9 mouse cellular contexts compared by ENCODE assay signal in the genomic region with DNA sequence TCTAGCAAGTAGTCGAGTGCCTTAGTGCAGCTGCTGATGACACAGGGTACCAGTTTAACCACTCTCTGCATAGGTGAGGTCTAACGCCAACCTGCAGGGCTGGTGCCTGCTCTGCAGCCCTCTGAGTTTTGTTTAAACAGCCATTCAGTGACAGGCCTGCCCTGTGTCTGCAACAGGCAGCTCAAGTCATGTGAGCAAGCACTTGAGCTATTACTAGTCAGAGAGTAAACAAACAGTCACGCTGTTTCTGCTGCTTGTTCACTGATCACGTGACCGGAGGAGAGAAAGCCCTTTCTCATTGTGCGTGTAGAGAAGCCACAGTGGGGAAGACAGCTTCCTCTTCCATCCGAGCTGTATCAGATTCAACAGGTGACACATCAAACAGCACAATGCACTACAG.
A peak's percentile ranks its signal among the peaks of the same experiment; 100 is the strongest.
DNase-seq lines count a peak whose midpoint lies in the region; ATAC-seq and TF ChIP-seq lines count a peak whose summit lies in the region.
"Had no signal": no experiment of that assay in that cellular context is flagged by ENCODE, and none has a peak within 500 bp of the region (broad histone marks: within the 10 kb centered on the region; RNA-seq: fewer than 3 reads in every experiment).

No protein-coding gene starts in this region.

- TF ChIP-seq POLR2A in cerebellum, adult 2 months (IDR thresholded peaks at IDR 0.05; ENCODE audit: borderline replicate concordance, insufficient read depth, low read length): no peak

- no peak for TF ChIP-seq EP300 in liver, postnatal 0 days (IDR thresholded peaks at IDR 0.05; ENCODE audit: low read depth)

- peaks cover 17% of the 10 kb centered on the region for H3K4me1 ChIP-seq in forebrain, embryonic 15.5 days
- peaks cover 9% of the 10 kb centered on the region; the same call in 1 of the 2 replicates for H3K4me1 ChIP-seq in forebrain, embryonic 12.5 days
- peaks cover 7% of the 10 kb centered on the region; the same call in 1 of the 2 replicates for H3K4me1 ChIP-seq in neural tube, embryonic 14.5 days (ENCODE audit: control insufficient read depth, insufficient read depth, low read length)
- no peaks in the 10 kb centered on the region for H3K4me1 ChIP-seq in liver, postnatal 0 days (ENCODE audit: insufficient read depth)
- H3K4me1 ChIP-seq in stomach, embryonic 14.5 days (ENCODE audit: control insufficient read depth, insufficient read depth, low read length): peaks cover 13% of the 10 kb centered on the region
- peaks cover 9% of the 10 kb centered on the region for H3K4me1 ChIP-seq in cerebellum, adult 2 months (ENCODE audit: control insufficient read depth, insufficient read depth, low read length)

- no peaks in the 10 kb centered on the region for H3K9me3 ChIP-seq in forebrain, embryonic 15.5 days
- H3K9me3 ChIP-seq in forebrain, embryonic 12.5 days: no peaks in the 10 kb centered on the region
- H3K9me3 ChIP-seq in neural tube, embryonic 14.5 days (ENCODE audit: control insufficient read depth, low read length): no peaks in the 10 kb centered on the region
- no peaks in the 10 kb centered on the region for H3K9me3 ChIP-seq in liver, postnatal 0 days (ENCODE audit: low read length)
- no peaks in the 10 kb centered on the region for H3K9me3 ChIP-seq in stomach, embryonic 14.5 days (ENCODE audit: control insufficient read depth, low read depth, low read length)

- H3K36me3 ChIP-seq in forebrain, embryonic 15.5 days: no peaks in the 10 kb centered on the region
- H3K36me3 ChIP-seq in forebrain, embryonic 12.5 days (replicated peaks): no peaks in the 10 kb centered on the region
- H3K36me3 ChIP-seq in neural tube, embryonic 14.5 days (ENCODE audit: control insufficient read depth, insufficient read depth, low read length): no peaks in the 10 kb centered on the region
- H3K36me3 ChIP-seq in liver, postnatal 0 days (replicated peaks; ENCODE audit: insufficient read depth, low read length): no peaks in the 10 kb centered on the region
- no peaks in the 10 kb centered on the region for H3K36me3 ChIP-seq in stomach, embryonic 14.5 days (ENCODE audit: control insufficient read depth, insufficient read depth, low read length)

- no peak overlapping the region for H3K27ac ChIP-seq in forebrain, embryonic 15.5 days (replicated peaks)
- no peak overlapping the region for H3K27ac ChIP-seq in forebrain, embryonic 12.5 days
- H3K27ac ChIP-seq in neural tube, embryonic 14.5 days (ENCODE audit: low read depth, low read length): no peak overlapping the region
- H3K27ac ChIP-seq in liver, postnatal 0 days (ENCODE audit: low read depth): no peak overlapping the region
- H3K27ac ChIP-seq in stomach, embryonic 14.5 days (ENCODE audit: low read length): no peak overlapping the region
- no peak overlapping the region for H3K27ac ChIP-seq in cerebellum, adult 2 months (ENCODE audit: insufficient read depth, low read length)

- no peak for TF ChIP-seq CTCF in liver, postnatal 0 days (IDR thresholded peaks at IDR 0.05; ENCODE audit: low read depth)
- no peak for TF ChIP-seq CTCF in cerebellum, adult 2 months (IDR thresholded peaks at IDR 0.05; ENCODE audit: borderline replicate concordance, insufficient read depth, low read depth, low read length)

- peak; percentile 24 for ATAC-seq in forebrain, embryonic 15.5 days (replicated peaks)
- ATAC-seq in forebrain, embryonic 12.5 days (ENCODE audit: low FRiP score): no peak
- peak; percentile 36; the same call in 1 of the 2 replicates for ATAC-seq in neural tube, embryonic 14.5 days (ENCODE audit: low read depth)
- peak; percentile 35; the same call in 1 of the 2 replicates for ATAC-seq in liver, postnatal 0 days
- ATAC-seq in stomach, embryonic 14.5 days (ENCODE audit: insufficient number of reproducible peaks, insufficient read depth, low FRiP score, low read depth): peak; percentile 91

- no peak overlapping the region for H3K4me3 ChIP-seq in forebrain, embryonic 15.5 days
- no peak overlapping the region for H3K4me3 ChIP-seq in forebrain, embryonic 12.5 days (replicated peaks)
- H3K4me3 ChIP-seq in neural tube, embryonic 14.5 days (ENCODE audit: low read depth, low read length): no peak overlapping the region
- no peak overlapping the region for H3K4me3 ChIP-seq in liver, postnatal 0 days (ENCODE audit: low read depth, low read length)
- no peak overlapping the region for H3K4me3 ChIP-seq in stomach, embryonic 14.5 days (ENCODE audit: low read depth, low read length)
- H3K4me3 ChIP-seq in cerebellum, adult 2 months (replicated peaks; ENCODE audit: insufficient read depth, low read depth, low read length): no peak overlapping the region

- H3K9ac ChIP-seq in forebrain, embryonic 15.5 days (replicated peaks): no peak overlapping the region
- no peak overlapping the region for H3K9ac ChIP-seq in forebrain, embryonic 12.5 days
- no peak overlapping the region for H3K9ac ChIP-seq in neural tube, embryonic 14.5 days (replicated peaks; ENCODE audit: low read depth, low read length)
- no peak overlapping the region for H3K9ac ChIP-seq in liver, postnatal 0 days (replicated peaks)
- H3K9ac ChIP-seq in stomach, embryonic 14.5 days (replicated peaks; ENCODE audit: low read depth, low read length): no peak overlapping the region

- no peaks in the 10 kb centered on the region for H3K27me3 ChIP-seq in forebrain, embryonic 15.5 days
- no peaks in the 10 kb centered on the region for H3K27me3 ChIP-seq in forebrain, embryonic 12.5 days
- H3K27me3 ChIP-seq in neural tube, embryonic 14.5 days (ENCODE audit: control insufficient read depth, insufficient read depth, low read length): no peaks in the 10 kb centered on the region
- no peaks in the 10 kb centered on the region for H3K27me3 ChIP-seq in liver, postnatal 0 days (ENCODE audit: insufficient read depth, low read length)
- H3K27me3 ChIP-seq in stomach, embryonic 14.5 days (ENCODE audit: control insufficient read depth, insufficient read depth, low read length): no peaks in the 10 kb centered on the region
- H3K27me3 ChIP-seq in cerebellum, adult 2 months (ENCODE audit: control insufficient read depth, insufficient read depth, low read length): no peaks in the 10 kb centered on the region

- WGBS in forebrain, embryonic 15.5 days: 50% methylated on average over 7 of the region's 7 CpGs
- 55% methylated on average over 7 of the region's 7 CpGs for WGBS in forebrain, embryonic 12.5 days
- 50% methylated on average over 7 of the region's 7 CpGs for WGBS in neural tube, embryonic 14.5 days
- 24% methylated on average over 7 of the region's 7 CpGs for whole genome bisulfite sequencing in liver, postnatal 0 days (ENCODE audit: insufficient replicate concordance)
- WGBS in stomach, embryonic 14.5 days: 19% methylated on average over 7 of the region's 7 CpGs
- 42% methylated on average over 7 of the region's 7 CpGs for WGBS in cerebellum, adult 2 months

- H3K4me2 ChIP-seq in forebrain, embryonic 15.5 days (replicated peaks): no peak overlapping the region
- H3K4me2 ChIP-seq in forebrain, embryonic 12.5 days: no peak overlapping the region
- H3K4me2 ChIP-seq in neural tube, embryonic 14.5 days (ENCODE audit: low read depth, low read length): no peak overlapping the region
- no peak overlapping the region for H3K4me2 ChIP-seq in liver, postnatal 0 days (ENCODE audit: low read depth, low read length)
- no peak overlapping the region for H3K4me2 ChIP-seq in stomach, embryonic 14.5 days (replicated peaks; ENCODE audit: low read depth, low read length)

- no peak for DNase-seq in neural tube, embryonic 10.5 days (ENCODE audit: extremely low spot score, low spot score)
- no peak for DNase-seq in liver, postnatal 0 days
- DNase-seq in cerebellum, adult 2 months: no peak
- DNase-seq in cerebellum, adult 18-20 months: no peak
- DNase-seq: adrenal gland, postnatal 36 days had no signal
